Mouse (Mus musculus) common myeloid progenitor, adult 5-6 weeks (primary cell): ENCODE data around the gene Cyth2. TPM values are rescaled to one million over a fixed set of nuclear protein-coding genes. Genes with fewer than 3 reads are reported as not detected.

Experiments used
- total RNA-seq: library from RNA; stranded (forward); fragments of 200-1000, 187-1606 nt; gene quantifications from 2 replicates; pipeline ENCODE4 v1.2.3, GENCODE M21; 2017

The Cyth2 gene
- total RNA-seq, 1 experiment from 2014 or later: 29.2 TPM

Other genes starting within 250 kb of the Cyth2 start
- gene Bcat2, start 244.4 kb downstream of the Cyth2 start, total RNA-seq: 26.6 and 39.0 TPM in 2 replicates
- not detected in 2 replicates for gene Fgf21, start 199.1 kb downstream of the Cyth2 start, total RNA-seq
- gene Fut1, start 197.3 kb downstream of the Cyth2 start, total RNA-seq: not detected in 2 replicates
- gene Izumo1, start 192.8 kb downstream of the Cyth2 start, total RNA-seq: 1.0 TPM in 1 of 2 replicates, not detected in the other
- not detected in 2 replicates for gene Rasip1, start 187.1 kb downstream of the Cyth2 start, total RNA-seq
- gene Mamstr, start 174.6 kb downstream of the Cyth2 start, total RNA-seq: under 0.01 TPM in 1 of 2 replicates, not detected in the other
- gene Fut2, start 148.2 kb downstream of the Cyth2 start, total RNA-seq: not detected in 2 replicates
- gene Ntn5, start 130.6 kb downstream of the Cyth2 start, total RNA-seq: not detected in 2 replicates
- not detected in 2 replicates for gene Sec1, start 120.2 kb downstream of the Cyth2 start, total RNA-seq
- gene Car11, start 114.7 kb downstream of the Cyth2 start, total RNA-seq: not detected in 2 replicates
- 7.7 and 12.1 TPM in 2 replicates for gene Dbp, start 109.5 kb downstream of the Cyth2 start, total RNA-seq
- 1,786 and 1,933 TPM in 2 replicates for gene Rpl18, start 99.1 kb downstream of the Cyth2 start, total RNA-seq
- gene Sphk2, start 96.6 kb downstream of the Cyth2 start, total RNA-seq: 8.2 and 9.5 TPM in 2 replicates
- gene Fam83e, start 93.4 kb downstream of the Cyth2 start, total RNA-seq: 0.82 and 0.87 TPM in 2 replicates
- not detected in 2 replicates for gene Spaca4, start 88.8 kb downstream of the Cyth2 start, total RNA-seq
- not detected in 2 replicates for gene Lmtk3, start 30.8 kb downstream of the Cyth2 start, total RNA-seq
- gene Sult2b1, start 29.9 kb downstream of the Cyth2 start, total RNA-seq: 0.37 TPM in 1 of 2 replicates, not detected in the other
- gene Kcnj14, start 10.2 kb upstream of the Cyth2 start, total RNA-seq: not detected in 2 replicates
- gene Grwd1, start 16.4 kb upstream of the Cyth2 start, total RNA-seq: 26.9 and 27.6 TPM in 2 replicates
- 51.8 and 75.5 TPM in 2 replicates for gene Kdelr1, start 58.2 kb upstream of the Cyth2 start, total RNA-seq
- gene Grin2d, start 63.8 kb upstream of the Cyth2 start, total RNA-seq: 0.23 TPM in 1 of 2 replicates, not detected in the other
- 3.2 TPM in 1 of 2 replicates, not detected in the other for gene Syngr4, start 82.1 kb upstream of the Cyth2 start, total RNA-seq
- 8.1 and 9.1 TPM in 2 replicates for gene Tmem143, start 82.4 kb upstream of the Cyth2 start, total RNA-seq
- gene Emp3, start 106.8 kb upstream of the Cyth2 start, total RNA-seq: 200 and 205 TPM in 2 replicates
- gene Ccdc114, start 109.5 kb upstream of the Cyth2 start, total RNA-seq: 3.2 and 5.4 TPM in 2 replicates
- not detected in 2 replicates for gene Abcc6, start 215.7 kb upstream of the Cyth2 start, total RNA-seq
- gene Nomo1, start 219.1 kb upstream of the Cyth2 start, total RNA-seq: 53.2 and 72.1 TPM in 2 replicates